Mouse (Mus musculus): ENCODE measurements at regions not wholly inside any gene's neighbourhood (a gene's known extent, or its start where the extent isn't known, plus 50 kb on each side); places are given as distances from the start of the nearest gene placed in this dataset.
"Not testable (repeated sequence)": the region's sequence is repeated elsewhere in the genome, so short reads cannot be mapped to it uniquely, and the experiment has no call there.

- peak; percentile 42 to 74 for DNase-seq (ENCODE audit: low spot score in 2 of 2)
These were observed 133.7 kb upstream of the Dapk1 start for GRCm38 (mm10) chr13:60467821-60468579.

GRCm38 (mm10) chr13:60470426-60471398 is 131.0 kb upstream of the Dapk1 start:
- DNase-seq (ENCODE audit: low spot score in 2 of 2), result no peak

GRCm38 (mm10) chr13:60471602-60472001 is 130.1 kb upstream of the Dapk1 start:
- DNase-seq (ENCODE audit: low spot score in 2 of 2), result no peak

GRCm38 (mm10) chr13:60476366-60476765 is 125.4 kb upstream of the Dapk1 start:
- DNase-seq (ENCODE audit: low spot score in 2 of 2), result no peak

GRCm38 (mm10) chr13:60478301-60478700 is 123.4 kb upstream of the Dapk1 start:
- no peak for DNase-seq (ENCODE audit: low spot score in 2 of 2)

GRCm38 (mm10) chr13:60479043-60479861 is 122.5 kb upstream of the Dapk1 start:
- peak; percentile 46 to 79 for DNase-seq (ENCODE audit: low spot score in 2 of 2)

GRCm38 (mm10) chr13:60479862-60480730 is 121.7 kb upstream of the Dapk1 start:
- DNase-seq (ENCODE audit: low spot score in 2 of 2), result no peak

GRCm38 (mm10) chr13:60480731-60481431 is 120.9 kb upstream of the Dapk1 start:
- DNase-seq (ENCODE audit: low spot score in 2 of 2), result no peak

GRCm38 (mm10) chr13:60481451-60481850 is 120.3 kb upstream of the Dapk1 start:
- not testable (repeated sequence) for DNase-seq (ENCODE audit: low spot score in 2 of 2)

GRCm38 (mm10) chr13:60481946-60482345 is 119.8 kb upstream of the Dapk1 start:
- DNase-seq (ENCODE audit: low spot score in 2 of 2), result no peak

- DNase-seq (ENCODE audit: low spot score in 2 of 2), result no peak
These were observed 115.6 kb upstream of the Dapk1 start for GRCm38 (mm10) chr13:60486105-60486504.

- no peak for DNase-seq (ENCODE audit: low spot score in 2 of 2)
These were observed 114.9 kb upstream of the Dapk1 start for GRCm38 (mm10) chr13:60486871-60487270.

GRCm38 (mm10) chr13:60488131-60488883 is 113.4 kb upstream of the Dapk1 start:
- peak in 1 of 2 experiments; percentile 44 for DNase-seq (ENCODE audit: low spot score in 2 of 2)

- DNase-seq (ENCODE audit: low spot score in 2 of 2), result no peak
These were observed 112.9 kb upstream of the Dapk1 start for GRCm38 (mm10) chr13:60488884-60489265.

GRCm38 (mm10) chr13:60491948-60492464 is 109.7 kb upstream of the Dapk1 start:
- DNase-seq (ENCODE audit: low spot score in 2 of 2), result no peak

- DNase-seq (ENCODE audit: low spot score in 2 of 2), result no peak
These were observed 107.9 kb upstream of the Dapk1 start for GRCm38 (mm10) chr13:60493836-60494235.

GRCm38 (mm10) chr13:60497714-60498400 is 103.9 kb upstream of the Dapk1 start:
- DNase-seq (ENCODE audit: low spot score in 2 of 2), result no peak

GRCm38 (mm10) chr13:60504196-60504595 is 97.6 kb upstream of the Dapk1 start:
- no peak for DNase-seq (ENCODE audit: low spot score in 2 of 2)

Data from layer of hippocampus, adult 18-20 months (tissue).